Mouse (Mus musculus): ENCODE results near the gene Gjb4.
A peak's percentile ranks its signal among the peaks of the same experiment; 100 is the strongest.

Gjb4 gene

DNA sequence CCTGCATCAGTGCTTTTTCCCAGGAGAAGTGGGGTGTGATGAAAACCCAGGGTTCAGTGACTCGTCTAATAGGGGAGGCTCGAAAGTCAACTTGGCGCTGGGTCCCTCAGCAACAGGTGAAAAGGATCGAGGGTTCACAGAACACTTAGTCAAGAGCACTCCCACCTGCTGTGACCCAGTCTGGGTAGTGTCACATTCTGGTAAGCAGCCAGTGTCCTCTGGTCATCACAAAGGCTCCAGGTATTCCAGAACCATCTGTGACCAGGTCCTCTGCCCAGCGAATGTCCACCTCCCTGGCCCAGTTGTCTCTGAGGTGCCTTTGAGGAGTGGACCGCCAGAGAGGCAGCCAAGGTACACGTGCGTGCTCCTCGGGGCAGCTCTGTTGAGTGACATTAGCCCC lies 42.3 kb downstream of the Gjb4 start:
- DNase-seq (ENCODE audit: low spot score in 2 of 2): no peak

GRCm38 (mm10) chr4:127306915-127307314 lies 47.0 kb downstream of the Gjb4 start:
- DNase-seq (ENCODE audit: low spot score in 2 of 2): no peak

- peak; percentile 59 to 62 for DNase-seq (ENCODE audit: low spot score in 2 of 2)
Observed at GRCm38 (mm10) chr4:127303796-127304195, 50.1 kb downstream of the Gjb4 start.
